ENCODE assay signal across 8 mouse cellular contexts in genomic region chr6:124967766-124968165, GRCm38 (mm10). TPM values are rescaled to one million over a fixed set of nuclear protein-coding genes. Genes with fewer than 3 reads are reported as not detected.
DNase-seq lines count a peak whose midpoint lies in the region.

No protein-coding gene starts in this region.

- intact Hi-C loops in heart, postnatal 10 days (cut with DNase I), result no loop called here

- DNase-seq in heart, postnatal 10 days, result peak; percentile 24 to 64
- no peak for DNase-seq in heart, adult 11 months
- DNase-seq in 3134 (ENCODE audit: extremely low read depth, insufficient read length, low spot score), result peak; percentile 33
- peak; percentile 44 for DNase-seq in MEL-GATA-1-ER (ENCODE audit: extremely low read depth, low read depth)
- DNase-seq in cerebellum, postnatal 14 days, result peak; percentile 64 to 84
- DNase-seq in kidney, postnatal 14 days, result peak; percentile 46
- DNase-seq in retina, embryonic 14.5 days (ENCODE audit: low spot score), result peak; percentile 72
- DNase-seq in yolk sac, embryonic 10.5 days (ENCODE audit: low spot score), result no peak

RNA-seq across cellular contexts. Expression of gene Cops7a, which starts 2.4 kb away (rescaled TPM):
- total RNA-seq in heart, postnatal 10 days (2021), result 100 to 1,000 TPM; 102 to 108 TPM

RNA-seq across cellular contexts. Expression of gene Pianp, which starts 28.7 kb away (rescaled TPM):
- total RNA-seq in heart, postnatal 10 days (2021), result 1 to 10 TPM; 1.7 to 2.0 TPM

RNA-seq across cellular contexts. Expression of gene Mlf2, which starts 36.6 kb away (rescaled TPM):
- 100 to 1,000 TPM; 231 to 236 TPM for total RNA-seq in heart, postnatal 10 days (2021)

RNA-seq across cellular contexts. Expression of gene Zfp384, which starts 41.2 kb away (rescaled TPM):
- total RNA-seq in heart, postnatal 10 days (2021), result 10 to 100 TPM; 27.7 to 29.3 TPM

RNA-seq across cellular contexts. Expression of gene Ptms, which starts 47.9 kb away (rescaled TPM):
- total RNA-seq in heart, postnatal 10 days (2021), result 100 to 1,000 TPM; 516 to 532 TPM

Comparison
In these comparisons a context has a peak if more than half of its experiments do, and no peak if none do; other contexts are left out.
1. DNase-seq: peak in heart, postnatal 10 days (2 of 2), 3134 (single experiment), MEL-GATA-1-ER (single experiment), cerebellum, postnatal 14 days (2 of 2), kidney, postnatal 14 days (single experiment) and retina, embryonic 14.5 days (single experiment); none in heart, adult 11 months (single experiment) and yolk sac, embryonic 10.5 days (single experiment).